Mouse (Mus musculus) E14TG2a.4 (cell line): ENCODE data around the gene Oog2.
"Not testable (repeated sequence)": the region's sequence is repeated elsewhere in the genome, so short reads cannot be mapped to it uniquely, and the experiment has no call there.

Experiments used
- H3K27me3 ChIP-seq: 2 replicates; pipeline ENCODE4 v1.6.1; 2014; ENCODE audit warnings: low read length, control low read depth; ENCODE audit not compliant: insufficient read depth
- H3K36me3 ChIP-seq: 2 replicates; pipeline ENCODE4 v1.6.1; 2014; ENCODE audit warnings: low read length, control low read depth; ENCODE audit not compliant: insufficient read depth
- H3K4me1 ChIP-seq: replicated peaks from 2 replicates; pipeline ENCODE4 v1.6.1; 2014; ENCODE audit warnings: low read depth, low read length, control low read depth
- H3K4me3 ChIP-seq: replicated peaks from 2 replicates; pipeline ENCODE4 v1.5.1; 2014; ENCODE audit warnings: mild to moderate bottlenecking, low read length
- H3K9me3 ChIP-seq: 2 replicates; pipeline ENCODE4 v1.6.1; 2014; ENCODE audit warnings: low read length, control low read depth
- CTCF ChIP-seq: conservative IDR thresholded peaks from 2 replicates; pipeline ENCODE4 v1.5.1; 2014; ENCODE audit warnings: low read length
- NANOG ChIP-seq: IDR thresholded peaks from 2 replicates; pipeline ENCODE4 v1.6.1; 2014; ENCODE audit warnings: borderline replicate concordance, low read length, mixed read lengths
- POU5F1 ChIP-seq: IDR thresholded peaks from 2 replicates; pipeline ENCODE4 v1.6.1; 2014; ENCODE audit warnings: low read length, borderline replicate concordance

Gene Oog2

GRCm38 (mm10) chr4:144190419-144190818 is at the start of gene Oog2:
TSS of gene Oog2 (plus strand) at chr4:144190719.
- Histone ChIP-seq H3K36me3 (no peaks in the 10 kb centered on the region), H3K27me3 (no peaks in the 10 kb centered on the region), H3K4me3 (no peak within 1 kb of the TSS), H3K9me3 (no peaks in the 10 kb centered on the region), H3K4me1 (no peaks in the 10 kb centered on the region)
- TF ChIP-seq CTCF = no peak
- TF ChIP-seq POU5F1 = no peak
- TF ChIP-seq NANOG = no peak

GRCm38 (mm10) chr4:144162563-144162962 is 28.0 kb upstream of the Oog2 start, which contains the start of gene Oog3:
TSS of gene Oog3 (minus strand) at chr4:144162663.
- Histone ChIP-seq H3K4me3 (no peak within 1 kb of the TSS), H3K9me3 (no peaks in the 10 kb centered on the region), H3K27me3 (no peaks in the 10 kb centered on the region), H3K36me3 (no peaks in the 10 kb centered on the region), H3K4me1 (no peaks in the 10 kb centered on the region)
- no peak for TF ChIP-seq CTCF
- TF ChIP-seq NANOG = no peak
- TF ChIP-seq POU5F1 = no peak

- H3K4me3 ChIP-seq = not testable (repeated sequence)
These were observed 22.7 kb downstream of the Oog2 start, which contains the start of gene C87977 for GRCm38 (mm10) chr4:144213218-144213617. TSS of gene C87977 (minus strand) at chr4:144213318.

More at GRCm38 (mm10) chr4:144213218-144213617, 22.7 kb downstream of the Oog2 start, which contains the start of gene C87977:
- H3K36me3 ChIP-seq, H3K27me3 ChIP-seq, H3K4me1 ChIP-seq, H3K9me3 ChIP-seq: not testable (repeated sequence)
